Mouse (Mus musculus): Measurements from ENCODE around the gene Exoc6b. TPM values are rescaled to one million over a fixed set of nuclear protein-coding genes. Genes with fewer than 3 reads are reported as not detected.

The Exoc6b gene
- total and polyA plus RNA-seq, 2 experiments from 2014 or later = 8.0 to 10.2 TPM

DNA sequence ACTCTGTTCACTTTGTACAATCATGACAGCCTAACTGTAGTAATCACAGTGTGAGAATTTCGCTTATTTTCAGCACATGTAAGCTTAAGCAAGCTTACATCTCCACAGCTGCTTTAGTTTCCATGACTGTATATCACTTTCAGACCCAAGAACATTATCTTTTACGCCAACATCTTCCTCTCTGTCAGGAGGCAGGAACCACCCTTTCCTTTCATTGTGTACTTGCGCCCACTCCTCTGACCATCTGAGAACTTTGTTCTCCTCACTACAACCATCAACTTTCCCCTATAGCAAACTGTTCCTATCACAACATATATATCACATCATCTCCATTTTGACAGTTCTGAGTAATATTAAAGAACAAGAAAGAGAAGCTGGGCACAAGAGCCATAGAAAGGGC is 391.5 kb downstream of the Exoc6b start:
- H3K27ac ChIP-seq (ENCODE audit: low read depth) = no peak overlapping the region
- peak; percentile 39 for DNase-seq (ENCODE audit: low spot score)
- WGBS = 59% methylated on average over 3 of the region's 3 CpGs

DNA sequence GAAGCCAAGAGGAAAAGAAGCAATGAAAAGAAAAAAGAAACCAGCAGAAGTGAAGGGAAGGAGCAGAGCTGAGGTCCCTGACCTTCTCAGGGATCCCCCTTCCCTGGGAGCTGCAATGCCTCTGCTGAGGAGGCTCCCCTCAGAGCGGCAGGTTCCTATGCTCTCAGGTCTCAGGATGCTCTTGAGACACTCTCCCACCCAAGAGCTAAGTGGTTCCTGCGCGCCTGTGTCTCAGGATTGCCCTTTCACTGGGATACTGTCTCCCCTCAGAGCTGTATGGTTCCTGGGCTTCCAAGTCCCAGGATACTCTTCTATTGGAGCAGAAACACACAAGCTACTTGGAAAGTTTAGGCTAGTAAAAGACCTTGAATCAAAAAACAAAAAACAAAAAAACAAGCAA is 394.4 kb downstream of the Exoc6b start:
- DNase-seq (ENCODE audit: low spot score) (no peak), ATAC-seq (ENCODE audit: insufficient read depth, low read depth) (no peak)
- Histone ChIP-seq H3K4me3 (ENCODE audit: low read depth, low read length) (no peak overlapping the region), H3K36me3 (replicated peaks; ENCODE audit: control insufficient read depth, insufficient read depth, low read length) (peaks cover 4% of the 10 kb centered on the region), H3K4me2 (ENCODE audit: low read depth, low read length) (no peak overlapping the region), H3K27me3 (ENCODE audit: control insufficient read depth, insufficient read depth, low read length) (no peaks in the 10 kb centered on the region), H3K27ac (ENCODE audit: low read depth) (no peak overlapping the region), H3K9ac (replicated peaks; ENCODE audit: low read depth, low read length) (no peak overlapping the region), H3K9me3 (replicated peaks; ENCODE audit: control insufficient read depth, low read length) (peaks cover 10% of the 10 kb centered on the region), H3K4me1 (ENCODE audit: control insufficient read depth, insufficient read depth) (no peaks in the 10 kb centered on the region)
- TF ChIP-seq CTCF (IDR thresholded peaks at IDR 0.05; ENCODE audit: low read depth) (no peak), EP300 (IDR thresholded peaks at IDR 0.05; ENCODE audit: low read depth) (no peak)
- 90% methylated on average over 3 of the region's 3 CpGs for WGBS

More for the DNA sequence above, 391.5 kb downstream of the Exoc6b start:
- TF ChIP-seq CTCF (IDR thresholded peaks at IDR 0.05; ENCODE audit: low read depth) (no peak), EP300 (IDR thresholded peaks at IDR 0.05; ENCODE audit: low read depth) (no peak)
- Histone ChIP-seq H3K4me1 (ENCODE audit: control insufficient read depth, insufficient read depth) (no peaks in the 10 kb centered on the region), H3K27me3 (ENCODE audit: control insufficient read depth, insufficient read depth, low read length) (no peaks in the 10 kb centered on the region), H3K9ac (replicated peaks; ENCODE audit: low read depth, low read length) (no peak overlapping the region), H3K4me3 (ENCODE audit: low read depth, low read length) (no peak overlapping the region), H3K4me2 (ENCODE audit: low read depth, low read length) (no peak overlapping the region), H3K9me3 (replicated peaks; ENCODE audit: control insufficient read depth, low read length) (no peaks in the 10 kb centered on the region), H3K36me3 (replicated peaks; ENCODE audit: control insufficient read depth, insufficient read depth, low read length) (no peaks in the 10 kb centered on the region; the same call in 1 of the 2 replicates)
- ATAC-seq (ENCODE audit: insufficient read depth, low read depth) = no peak

DNA sequence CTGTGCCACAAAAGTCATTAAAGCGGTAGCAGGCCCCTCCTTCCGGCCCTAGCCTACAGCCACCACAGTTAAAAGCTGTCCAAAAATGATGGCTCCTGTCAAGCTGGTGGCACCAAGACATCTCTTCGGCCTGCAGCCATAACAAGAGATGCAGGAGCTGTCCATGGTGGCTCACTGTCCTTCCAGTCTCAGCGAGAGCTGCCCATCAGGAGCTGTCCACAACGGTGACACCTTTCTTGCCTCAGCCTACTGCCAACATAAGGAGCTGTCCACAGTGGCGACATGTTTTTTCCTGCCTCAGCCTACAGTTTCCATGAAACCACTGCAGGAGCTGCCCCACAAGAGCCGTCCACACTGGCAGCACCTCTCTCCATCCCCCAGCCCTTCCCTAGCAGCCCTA is 395.2 kb downstream of the Exoc6b start:
- Histone ChIP-seq H3K4me2 (ENCODE audit: low read depth, low read length) (no peak overlapping the region), H3K27me3 (ENCODE audit: control insufficient read depth, insufficient read depth, low read length) (no peaks in the 10 kb centered on the region), H3K36me3 (replicated peaks; ENCODE audit: control insufficient read depth, insufficient read depth, low read length) (peaks cover 4% of the 10 kb centered on the region), H3K9ac (replicated peaks; ENCODE audit: low read depth, low read length) (no peak overlapping the region), H3K27ac (ENCODE audit: low read depth) (no peak overlapping the region), H3K4me3 (ENCODE audit: low read depth, low read length) (no peak overlapping the region), H3K9me3 (replicated peaks; ENCODE audit: control insufficient read depth, low read length) (peaks cover 10% of the 10 kb centered on the region), H3K4me1 (ENCODE audit: control insufficient read depth, insufficient read depth) (no peaks in the 10 kb centered on the region)
- no peak; the same call in 1 of the 2 replicates for TF ChIP-seq CTCF (IDR thresholded peaks at IDR 0.05; ENCODE audit: low read depth)
- no peak for TF ChIP-seq EP300 (IDR thresholded peaks at IDR 0.05; ENCODE audit: low read depth)
- DNase-seq (ENCODE audit: low spot score) (no peak), ATAC-seq (ENCODE audit: insufficient read depth, low read depth) (no peak)
- WGBS = 82% methylated on average over 7 of the region's 7 CpGs

DNA sequence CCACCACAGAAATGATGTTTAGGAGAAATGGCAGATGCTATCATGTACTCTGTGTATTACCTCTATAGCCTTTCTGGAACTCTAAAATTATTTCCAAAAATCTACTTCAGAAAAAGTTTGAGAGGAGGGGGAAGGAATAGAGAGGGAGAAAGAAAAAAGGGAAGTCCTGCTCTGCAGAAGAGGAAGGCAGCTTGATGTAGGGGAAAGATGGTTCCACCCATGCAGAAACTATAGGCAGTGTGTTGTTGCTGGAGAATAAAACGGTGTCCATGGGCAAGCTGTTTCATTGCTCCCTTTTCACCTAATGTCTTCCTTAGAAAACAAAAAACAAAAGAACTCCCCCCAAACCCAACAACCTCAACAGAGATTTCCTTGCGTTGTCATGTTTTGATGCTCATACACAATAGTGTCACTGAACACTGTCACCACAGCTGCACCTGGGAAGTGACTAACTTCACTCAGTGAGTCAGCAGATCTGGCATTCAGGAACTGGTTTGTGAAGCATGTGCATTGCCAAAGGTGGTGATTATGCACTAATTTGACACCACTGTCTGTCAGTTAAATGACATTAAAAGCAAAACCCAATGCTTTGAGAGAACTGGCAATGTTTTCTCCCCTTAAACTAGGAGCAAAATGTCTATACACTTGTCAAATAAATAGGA is 407.7 kb downstream of the Exoc6b start:
- Histone ChIP-seq H3K4me3 (ENCODE audit: low read depth, low read length) (no peak overlapping the region), H3K4me1 (ENCODE audit: control insufficient read depth, insufficient read depth) (no peaks in the 10 kb centered on the region), H3K27ac (ENCODE audit: low read depth) (no peak overlapping the region), H3K36me3 (replicated peaks; ENCODE audit: control insufficient read depth, insufficient read depth, low read length) (no peaks in the 10 kb centered on the region), H3K9me3 (replicated peaks; ENCODE audit: control insufficient read depth, low read length) (no peaks in the 10 kb centered on the region), H3K9ac (replicated peaks; ENCODE audit: low read depth, low read length) (no peak overlapping the region), H3K27me3 (ENCODE audit: control insufficient read depth, insufficient read depth, low read length) (no peaks in the 10 kb centered on the region), H3K4me2 (ENCODE audit: low read depth, low read length) (no peak overlapping the region)
- ATAC-seq (ENCODE audit: insufficient read depth, low read depth) (no peak), DNase-seq (ENCODE audit: low spot score) (no peak)
- WGBS = 82% methylated on average over 2 of the region's 2 CpGs
- TF ChIP-seq EP300 (IDR thresholded peaks at IDR 0.05; ENCODE audit: low read depth) (no peak), CTCF (IDR thresholded peaks at IDR 0.05; ENCODE audit: low read depth) (no peak)

DNA sequence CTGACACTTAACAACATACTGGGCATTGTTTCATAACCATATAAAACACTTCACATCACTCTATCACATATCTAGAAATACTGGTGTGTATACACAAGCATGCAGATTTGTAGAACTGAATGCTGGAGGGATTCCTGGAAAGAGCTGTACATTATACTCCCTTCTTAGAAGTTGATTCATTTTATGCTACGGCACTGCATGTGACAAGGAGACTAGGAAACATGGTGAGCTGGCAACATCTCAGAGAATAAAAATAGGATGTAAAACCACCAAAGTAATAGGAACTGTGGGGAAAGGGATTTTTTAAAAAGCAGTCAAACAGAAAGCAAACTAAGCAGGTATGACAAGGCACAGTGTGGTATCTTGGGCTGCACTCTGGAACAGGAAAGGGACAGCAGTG is 408.3 kb downstream of the Exoc6b start:
- H3K36me3 ChIP-seq (replicated peaks; ENCODE audit: control insufficient read depth, insufficient read depth, low read length) = no peaks in the 10 kb centered on the region
- no peak for TF ChIP-seq CTCF (IDR thresholded peaks at IDR 0.05; ENCODE audit: low read depth)
- TF ChIP-seq EP300 (IDR thresholded peaks at IDR 0.05; ENCODE audit: low read depth) = no peak
- no peak overlapping the region for H3K27ac ChIP-seq (ENCODE audit: low read depth)
- no peaks in the 10 kb centered on the region for H3K9me3 ChIP-seq (replicated peaks; ENCODE audit: control insufficient read depth, low read length)
- ATAC-seq (ENCODE audit: insufficient read depth, low read depth) = no peak
- H3K9ac ChIP-seq (replicated peaks; ENCODE audit: low read depth, low read length) = no peak overlapping the region
- no peaks in the 10 kb centered on the region for H3K4me1 ChIP-seq (ENCODE audit: control insufficient read depth, insufficient read depth)
- 74% methylated on average over 1 of the region's 1 CpGs for WGBS
- no peak overlapping the region for H3K4me2 ChIP-seq (ENCODE audit: low read depth, low read length)
- no peak for DNase-seq (ENCODE audit: low spot score)
- no peak overlapping the region for H3K4me3 ChIP-seq (ENCODE audit: low read depth, low read length)
- no peaks in the 10 kb centered on the region for H3K27me3 ChIP-seq (ENCODE audit: control insufficient read depth, insufficient read depth, low read length)

DNA sequence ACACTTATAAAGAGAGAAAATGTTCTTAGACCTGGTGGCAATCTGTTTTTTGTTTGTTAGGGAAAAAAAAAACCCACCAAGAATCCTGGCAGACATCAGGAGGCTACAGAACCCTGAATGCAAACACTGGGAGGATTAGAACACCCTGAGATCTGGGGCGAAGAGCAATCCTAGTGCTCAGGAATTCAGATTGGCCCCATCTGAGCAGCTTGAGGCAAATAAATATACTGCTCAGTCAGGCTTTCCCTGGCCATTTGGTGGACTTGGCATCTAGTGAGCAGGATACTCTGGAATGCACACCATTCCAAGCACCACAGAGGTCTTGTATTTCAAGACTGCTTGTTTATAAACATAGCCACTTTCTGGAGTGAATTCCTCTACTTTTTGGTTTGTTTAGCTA is 412.2 kb downstream of the Exoc6b start:
- Histone ChIP-seq H3K9ac (replicated peaks; ENCODE audit: low read depth, low read length) (no peak overlapping the region), H3K4me2 (ENCODE audit: low read depth, low read length) (no peak overlapping the region), H3K27me3 (ENCODE audit: control insufficient read depth, insufficient read depth, low read length) (no peaks in the 10 kb centered on the region), H3K4me1 (ENCODE audit: control insufficient read depth, insufficient read depth) (no peaks in the 10 kb centered on the region), H3K9me3 (replicated peaks; ENCODE audit: control insufficient read depth, low read length) (no peaks in the 10 kb centered on the region), H3K36me3 (replicated peaks; ENCODE audit: control insufficient read depth, insufficient read depth, low read length) (no peaks in the 10 kb centered on the region), H3K4me3 (ENCODE audit: low read depth, low read length) (no peak overlapping the region), H3K27ac (ENCODE audit: low read depth) (no peak overlapping the region)
- DNase-seq (ENCODE audit: low spot score) (no peak), ATAC-seq (ENCODE audit: insufficient read depth, low read depth) (no peak)
- WGBS = 62% methylated on average over 1 of the region's 1 CpGs
- TF ChIP-seq EP300 (IDR thresholded peaks at IDR 0.05; ENCODE audit: low read depth) = no peak
- no peak for TF ChIP-seq CTCF (IDR thresholded peaks at IDR 0.05; ENCODE audit: low read depth)

Measured in heart, postnatal 0 days (tissue).